Mouse (Mus musculus) hindbrain, embryonic 12.5 days (tissue): ENCODE measurements around the gene Grip1. TPM values are rescaled to one million over a fixed set of nuclear protein-coding genes. Genes with fewer than 3 reads are reported as not detected.

Source experiments
- ATAC-seq: fragments of 200-750 bp; cut with Nextera tagmentation; 2 replicates; pipeline ENCODE4 v1.8.0; 2017; ENCODE audit warnings: moderate TSS enrichment; ENCODE audit not compliant: low FRiP score
- H3K27ac ChIP-seq: fragments of 300-500 bp; sonication (generic); 2 replicates; pipeline ENCODE4 v1.5.1; 2016; ENCODE audit warnings: mild to moderate bottlenecking
- H3K27me3 ChIP-seq: fragments of 300-500 bp; sonication (generic); 2 replicates; pipeline ENCODE4 v1.6.1; 2016; ENCODE audit warnings: mild to moderate bottlenecking
- H3K36me3 ChIP-seq: fragments of 300-500 bp; sonication (generic); 2 replicates; pipeline ENCODE4 v1.6.1; 2016; ENCODE audit warnings: mild to moderate bottlenecking
- H3K4me1 ChIP-seq: fragments of 300-500 bp; sonication (generic); 2 replicates; pipeline ENCODE4 v1.6.1; 2016
- H3K4me2 ChIP-seq: fragments of 300-500 bp; sonication (generic); replicated peaks from 2 replicates; pipeline ENCODE4 v1.6.1; 2016; ENCODE audit warnings: mild to moderate bottlenecking
- H3K4me3 ChIP-seq: fragments of 300-500 bp; sonication (generic); 2 replicates; pipeline ENCODE4 v1.5.1; 2016; ENCODE audit warnings: mild to moderate bottlenecking
- H3K9ac ChIP-seq: fragments of 300-500 bp; sonication (generic); 2 replicates; pipeline ENCODE4 v1.6.1; 2016; ENCODE audit warnings: mild to moderate bottlenecking, moderate library complexity
- H3K9me3 ChIP-seq: fragments of 300-500 bp; sonication (generic); replicated peaks from 2 replicates; pipeline ENCODE4 v1.6.1; 2016; ENCODE audit warnings: mild to moderate bottlenecking
- WGBS: fragments of 180-500 bp; shearing (Covaris S2); methylation state at CpG from one replicate; pipeline ENCODE4 v1.1.7; 2016; 5-methylcytosine and 5-hydroxymethylcytosine counted together
- polyA plus RNA-seq: library from polyadenylated mRNA; unstranded; fragments of >200 nt; fragmentation: Nextera tagmentation; extraction: Ambion mirVana; gene quantifications from 2 replicates; pipeline ENCODE4 v1.2.1, GENCODE M21; 2016

Gene Grip1
- polyA plus RNA-seq, 1 experiment from 2014 or later = 15.7 TPM

DNA sequence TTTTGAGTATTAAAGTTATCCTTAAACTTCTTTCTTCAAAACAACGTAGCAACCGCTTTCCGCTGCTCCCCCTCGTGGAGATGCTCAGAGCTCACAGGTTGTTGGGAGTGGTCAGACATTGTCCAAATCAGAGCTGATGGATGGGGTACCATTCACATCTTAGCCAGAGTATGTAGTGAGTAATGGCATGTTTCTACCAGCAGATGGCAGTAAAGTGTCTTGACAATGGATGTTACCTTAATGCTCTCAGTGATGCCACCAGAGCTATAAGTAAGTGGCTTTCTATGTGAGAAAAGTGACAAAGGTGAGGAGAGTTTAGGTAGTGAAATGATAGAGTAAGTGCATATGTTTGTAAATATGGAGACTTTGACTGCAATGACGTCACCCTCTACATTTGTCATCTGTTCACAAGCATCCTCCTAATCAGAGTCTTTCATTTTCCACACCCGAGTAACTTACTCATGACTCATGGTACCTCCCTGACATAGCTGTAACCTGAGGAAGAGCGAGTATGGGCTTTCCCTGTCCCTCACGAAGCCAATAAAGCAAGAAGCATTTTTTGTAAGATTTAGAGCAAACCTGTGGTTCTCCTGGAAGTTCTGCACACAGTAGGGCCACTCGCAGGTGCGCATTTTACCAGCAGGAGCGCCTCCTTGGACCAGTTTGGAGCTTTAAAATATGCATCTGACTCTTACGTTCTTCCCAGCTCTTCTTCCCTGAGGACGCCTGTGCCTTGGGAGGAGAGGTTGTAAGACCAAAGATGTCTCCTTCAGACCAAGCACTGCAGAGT, 350.2 kb downstream of the Grip1 start:
- Histone ChIP-seq H3K4me3 (no peak overlapping the region), H3K9me3 (no peaks in the 10 kb centered on the region), H3K4me2 (no peak overlapping the region), H3K4me1 (peaks cover 20% of the 10 kb centered on the region), H3K27ac (no peak overlapping the region), H3K9ac (no peak overlapping the region), H3K27me3 (no peaks in the 10 kb centered on the region), H3K36me3 (no peaks in the 10 kb centered on the region)
- 64% methylated on average over 13 of the region's 13 CpGs for WGBS
- peak; percentile 61 for ATAC-seq

DNA sequence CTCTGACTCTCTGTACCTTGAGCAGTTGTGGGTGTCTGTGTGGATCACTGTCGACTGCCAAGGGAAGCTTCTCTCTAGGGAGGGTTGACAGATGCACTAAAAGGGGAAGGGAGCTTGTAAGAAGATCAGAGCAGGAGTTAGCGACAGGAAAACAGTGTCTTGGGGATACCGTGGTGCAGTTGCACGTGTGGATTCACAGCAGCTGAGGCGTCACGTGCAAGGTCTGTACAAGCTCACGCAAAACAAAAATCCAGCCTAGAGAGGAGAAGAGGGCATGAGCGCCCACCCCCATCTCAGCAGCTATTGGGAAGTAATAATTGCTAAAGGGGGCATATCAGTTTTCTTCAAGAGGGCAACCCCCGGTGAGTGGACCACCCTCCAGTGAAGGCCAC, 350.8 kb downstream of the Grip1 start:
- ATAC-seq = no peak
- H3K36me3 ChIP-seq = no peaks in the 10 kb centered on the region
- H3K4me2 ChIP-seq = no peak overlapping the region
- no peak overlapping the region for H3K27ac ChIP-seq
- WGBS = 82% methylated on average over 9 of the region's 9 CpGs
- no peak overlapping the region for H3K4me3 ChIP-seq
- no peak overlapping the region for H3K9ac ChIP-seq
- peaks cover 20% of the 10 kb centered on the region for H3K4me1 ChIP-seq
- no peaks in the 10 kb centered on the region for H3K9me3 ChIP-seq
- H3K27me3 ChIP-seq = no peaks in the 10 kb centered on the region

DNA sequence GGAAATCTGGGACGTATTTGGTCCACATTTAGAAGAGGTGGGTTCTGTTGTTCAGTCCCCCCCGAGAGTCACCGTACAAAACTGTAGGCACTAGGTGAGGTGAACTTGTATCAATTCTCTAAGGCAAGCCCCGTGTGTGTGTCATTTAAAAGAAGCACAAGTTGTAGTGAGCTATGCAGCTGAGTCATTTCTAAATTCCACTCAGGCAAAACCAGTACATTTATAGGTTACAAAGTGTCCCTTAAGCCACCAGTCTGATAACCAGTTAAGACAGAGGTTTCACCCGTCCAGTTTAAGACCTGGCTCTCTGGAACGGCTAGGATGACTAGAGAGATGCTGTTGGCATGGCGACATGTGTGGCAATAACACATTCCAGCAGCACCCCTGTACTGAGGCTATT, 351.5 kb downstream of the Grip1 start:
- no peaks in the 10 kb centered on the region for H3K27me3 ChIP-seq
- H3K4me1 ChIP-seq = peaks cover 20% of the 10 kb centered on the region
- ATAC-seq = no peak
- H3K27ac ChIP-seq = no peak overlapping the region
- no peaks in the 10 kb centered on the region for H3K36me3 ChIP-seq
- no peaks in the 10 kb centered on the region for H3K9me3 ChIP-seq
- WGBS = 86% methylated on average over 7 of the region's 7 CpGs
- no peak overlapping the region for H3K4me3 ChIP-seq
- no peak overlapping the region for H3K4me2 ChIP-seq
- H3K9ac ChIP-seq = no peak overlapping the region

DNA sequence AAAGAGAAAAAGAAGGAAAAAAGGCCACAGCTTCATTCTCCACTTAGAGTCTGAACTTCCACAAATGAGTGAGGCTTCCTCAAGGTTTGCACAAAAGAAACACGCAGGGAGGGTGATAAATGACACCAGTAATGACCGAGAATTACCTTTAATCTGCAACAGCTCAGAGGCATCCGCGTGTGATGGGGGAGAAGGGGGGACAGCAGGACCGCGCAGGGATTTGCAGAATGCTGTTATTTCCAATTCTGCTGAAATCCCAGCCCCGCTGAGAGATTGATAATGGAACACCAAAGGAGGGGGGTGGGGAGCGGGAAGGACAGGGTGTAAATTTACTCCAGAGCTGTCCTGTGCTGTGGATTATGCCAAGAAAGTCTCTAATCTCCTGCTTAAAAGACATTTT, 352.5 kb downstream of the Grip1 start:
- Histone ChIP-seq H3K36me3 (no peaks in the 10 kb centered on the region), H3K27ac (peak overlapping the region; percentile 64), H3K4me3 (no peak overlapping the region), H3K4me1 (peaks cover 20% of the 10 kb centered on the region), H3K9me3 (no peaks in the 10 kb centered on the region), H3K9ac (no peak overlapping the region), H3K27me3 (no peaks in the 10 kb centered on the region), H3K4me2 (no peak overlapping the region)
- ATAC-seq = no peak
- WGBS = 50% methylated on average over 8 of the region's 8 CpGs

DNA sequence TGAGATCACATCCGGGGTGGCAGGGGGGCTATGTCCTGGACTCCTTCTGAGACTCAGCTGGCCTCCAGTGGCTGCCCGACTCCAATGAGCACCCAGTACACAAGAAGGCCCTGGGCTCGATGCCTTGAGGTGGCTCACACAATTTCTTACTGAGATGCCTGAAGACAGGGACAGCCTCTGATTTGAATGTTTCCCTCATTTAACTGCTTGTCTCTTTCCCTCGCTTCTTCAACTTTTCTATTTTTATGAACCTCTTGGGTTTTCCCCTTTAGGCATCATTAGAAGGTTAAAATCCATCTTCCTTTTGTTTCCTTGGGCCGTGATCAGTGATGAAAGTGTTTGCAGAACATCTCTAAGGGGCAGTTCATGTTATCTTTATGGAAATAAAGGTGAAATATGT, 354.8 kb downstream of the Grip1 start:
- no peaks in the 10 kb centered on the region for H3K36me3 ChIP-seq
- ATAC-seq = no peak
- WGBS = 93% methylated on average over 5 of the region's 5 CpGs

DNA sequence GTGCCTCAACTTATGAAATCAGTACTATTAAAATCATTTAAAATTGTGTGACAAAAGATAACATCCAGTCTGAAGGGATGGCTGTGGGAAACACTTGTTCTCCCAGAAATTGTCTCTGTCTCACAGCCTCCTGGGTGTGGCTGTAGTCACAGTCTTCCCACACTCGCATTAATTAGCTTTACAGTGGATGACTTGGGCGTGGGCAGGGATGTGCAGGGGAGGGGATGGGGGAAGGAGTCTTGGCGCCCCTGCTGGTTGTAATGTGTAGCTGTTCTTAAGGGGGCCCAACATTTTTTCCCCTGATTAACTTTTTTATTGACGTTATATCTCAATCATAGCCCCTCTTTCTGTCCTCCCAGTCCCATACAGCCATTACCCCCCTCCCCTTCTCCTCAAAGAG, 360.5 kb downstream of the Grip1 start:
- no peaks in the 10 kb centered on the region for H3K9me3 ChIP-seq
- no peak overlapping the region for H3K4me2 ChIP-seq
- H3K27ac ChIP-seq = no peak overlapping the region
- no peak overlapping the region for H3K4me3 ChIP-seq
- H3K27me3 ChIP-seq = no peaks in the 10 kb centered on the region
- no peak for ATAC-seq
- H3K4me1 ChIP-seq = peaks cover 14% of the 10 kb centered on the region
- WGBS = 80% methylated on average over 4 of the region's 4 CpGs
- no peaks in the 10 kb centered on the region for H3K36me3 ChIP-seq
- no peak overlapping the region for H3K9ac ChIP-seq

More for the DNA sequence above, 354.8 kb downstream of the Grip1 start:
- peaks cover 20% of the 10 kb centered on the region for H3K4me1 ChIP-seq
- no peak overlapping the region for H3K4me2 ChIP-seq
- no peak overlapping the region for H3K9ac ChIP-seq
- H3K27me3 ChIP-seq = no peaks in the 10 kb centered on the region
- no peak overlapping the region for H3K27ac ChIP-seq
- no peaks in the 10 kb centered on the region for H3K9me3 ChIP-seq
- no peak overlapping the region for H3K4me3 ChIP-seq

DNA sequence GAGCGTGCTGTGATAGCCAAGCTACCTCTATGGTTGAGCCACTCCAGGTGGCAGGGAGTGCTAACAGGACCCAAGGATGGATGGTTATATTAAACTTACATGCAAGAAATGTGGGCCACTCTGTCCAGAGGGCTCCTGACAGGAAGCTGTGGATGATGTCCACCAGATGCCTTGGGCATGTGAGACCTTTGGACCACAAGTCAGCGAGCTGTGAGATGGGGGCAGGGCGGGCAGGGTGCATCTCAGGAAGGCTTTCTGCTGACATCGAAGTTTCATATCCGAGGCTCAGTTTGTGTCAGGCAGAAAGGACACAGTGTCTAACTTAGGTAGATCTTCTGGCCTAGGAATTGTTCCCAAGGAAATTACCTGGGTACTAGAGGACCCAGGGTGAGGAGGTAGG, 362.4 kb downstream of the Grip1 start:
- H3K4me2 ChIP-seq = no peak overlapping the region
- 56% methylated on average over 5 of the region's 5 CpGs for WGBS

DNA sequence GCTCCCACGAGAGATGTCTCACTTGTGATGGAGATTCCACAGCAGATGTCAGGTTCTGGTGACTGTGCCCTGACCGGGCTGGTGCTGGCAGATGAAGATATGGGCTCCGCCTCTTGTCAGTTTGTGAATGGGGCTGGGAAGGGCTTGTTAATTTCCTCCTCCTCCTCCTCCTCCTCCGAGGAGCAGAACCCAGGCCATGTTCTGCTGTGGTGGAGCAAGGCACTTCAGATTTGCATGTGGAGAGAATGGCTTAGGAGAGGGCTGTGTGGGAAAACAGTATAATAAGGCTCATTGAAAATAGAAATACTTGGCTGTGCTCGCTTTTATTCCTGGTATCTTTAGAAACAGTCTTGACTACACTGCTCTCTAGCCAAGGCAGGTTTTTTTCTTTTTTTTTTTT, 364.8 kb downstream of the Grip1 start:
- peak overlapping the region; percentile 94; the same call in 1 of the 2 replicates for H3K27ac ChIP-seq
- H3K9ac ChIP-seq = 0 out of 2 replicates have a peak overlapping the region, but pooled peaks have one; percentile 9
- H3K27me3 ChIP-seq = no peaks in the 10 kb centered on the region
- H3K36me3 ChIP-seq = no peaks in the 10 kb centered on the region
- no peak overlapping the region for H3K4me3 ChIP-seq
- peak; percentile 66 for ATAC-seq
- H3K4me1 ChIP-seq = peaks cover 32% of the 10 kb centered on the region
- H3K4me2 ChIP-seq = 0 out of 2 replicates have a peak overlapping the region, but pooled peaks have one; percentile 56
- H3K9me3 ChIP-seq = no peaks in the 10 kb centered on the region
- 36% methylated on average over 5 of the region's 5 CpGs for WGBS

More for the DNA sequence above, 362.4 kb downstream of the Grip1 start:
- no peak overlapping the region for H3K27ac ChIP-seq
- no peak for ATAC-seq
- H3K9me3 ChIP-seq = no peaks in the 10 kb centered on the region
- no peaks in the 10 kb centered on the region for H3K27me3 ChIP-seq
- H3K4me3 ChIP-seq = no peak overlapping the region
- peaks cover 27% of the 10 kb centered on the region for H3K4me1 ChIP-seq
- H3K9ac ChIP-seq = no peak overlapping the region
- H3K36me3 ChIP-seq = no peaks in the 10 kb centered on the region

DNA sequence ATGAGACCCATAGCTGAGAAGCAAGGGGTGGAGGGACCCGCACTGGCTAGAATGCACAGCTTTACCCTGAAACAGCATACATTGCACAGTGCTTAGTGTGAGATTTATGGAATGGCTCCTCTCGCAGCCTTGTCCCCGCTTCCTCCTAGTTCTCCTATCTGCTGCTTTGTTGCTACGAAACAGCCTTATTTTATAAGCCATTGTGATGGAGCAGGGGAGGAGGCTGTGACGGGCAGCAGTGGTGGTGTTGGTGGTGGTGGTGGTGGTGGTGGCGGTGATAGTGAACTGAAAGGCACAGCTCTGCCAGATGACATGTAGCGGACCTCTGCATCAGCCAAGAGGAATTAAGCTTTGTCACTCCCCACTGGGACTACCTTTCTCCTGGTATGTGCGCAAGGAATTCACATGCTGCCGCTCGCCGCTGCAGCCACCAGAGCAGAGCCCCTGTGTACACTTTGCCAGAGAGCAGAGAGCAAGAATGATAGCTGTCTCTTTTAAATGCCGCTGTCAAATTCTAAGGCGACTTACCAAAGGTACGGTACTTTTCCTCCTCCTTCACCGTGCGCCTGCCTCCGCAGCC, 365.6 kb downstream of the Grip1 start:
- H3K27me3 ChIP-seq = no peaks in the 10 kb centered on the region

DNA sequence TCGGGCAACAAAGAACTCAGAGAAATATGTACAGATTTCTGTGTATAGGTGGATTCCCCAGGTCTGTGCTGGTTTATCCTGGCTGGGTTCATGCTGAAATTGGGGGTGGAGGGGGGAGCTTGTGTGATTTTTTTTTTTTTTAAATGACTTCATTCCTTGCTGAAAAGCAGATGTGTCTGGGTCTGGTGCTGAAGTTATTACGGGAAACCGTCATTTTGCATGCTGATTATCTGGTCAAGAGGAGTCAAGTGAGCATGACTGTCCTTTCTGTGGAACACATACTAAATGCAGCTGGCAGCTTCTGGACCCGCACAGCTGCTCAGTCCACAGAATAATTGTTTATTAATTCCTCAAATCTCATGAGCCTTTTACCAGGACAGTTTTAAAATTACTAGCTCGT, 366.1 kb downstream of the Grip1 start:
- H3K9me3 ChIP-seq = no peaks in the 10 kb centered on the region
- H3K4me1 ChIP-seq = peaks cover 42% of the 10 kb centered on the region
- no peaks in the 10 kb centered on the region for H3K36me3 ChIP-seq
- H3K27me3 ChIP-seq = no peaks in the 10 kb centered on the region
- peak overlapping the region; percentile 56 for H3K9ac ChIP-seq
- H3K27ac ChIP-seq = peak overlapping the region; percentile 94
- H3K4me3 ChIP-seq = peak overlapping the region; percentile 32
- H3K4me2 ChIP-seq = peak overlapping the region; percentile 56
- peak; percentile 39 for ATAC-seq
- 21% methylated on average over 5 of the region's 5 CpGs for WGBS

More for the DNA sequence above, 365.6 kb downstream of the Grip1 start:
- H3K4me1 ChIP-seq = peaks cover 38% of the 10 kb centered on the region
- peak overlapping the region; percentile 32 for H3K4me3 ChIP-seq
- H3K9ac ChIP-seq = peak overlapping the region; percentile 56
- H3K4me2 ChIP-seq = peak overlapping the region; percentile 56
- H3K36me3 ChIP-seq = no peaks in the 10 kb centered on the region
- peak; percentile 66 for ATAC-seq
- 22% methylated on average over 17 of the region's 17 CpGs for WGBS
- H3K27ac ChIP-seq = peak overlapping the region; percentile 94
- no peaks in the 10 kb centered on the region for H3K9me3 ChIP-seq

DNA sequence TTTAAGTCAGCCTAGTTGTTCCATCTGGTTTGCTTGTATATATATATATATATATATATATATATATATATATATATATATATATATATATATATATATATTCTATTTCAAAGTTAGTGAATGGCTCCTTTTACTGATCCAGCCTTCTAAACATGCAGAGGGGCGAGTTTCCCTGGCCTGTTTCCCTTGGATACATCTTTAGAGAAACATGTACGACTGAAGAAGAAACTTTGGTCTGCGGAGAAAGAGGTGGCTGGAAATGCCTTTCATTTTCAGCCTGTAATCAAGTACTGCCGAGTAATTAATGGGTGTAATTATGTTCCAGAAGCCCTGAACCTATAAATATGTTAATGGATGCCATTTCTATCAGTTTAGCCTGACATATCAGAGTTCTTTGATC, 366.8 kb downstream of the Grip1 start:
- no peaks in the 10 kb centered on the region for H3K36me3 ChIP-seq
- peak overlapping the region; percentile 38 for H3K4me2 ChIP-seq
- no peaks in the 10 kb centered on the region for H3K27me3 ChIP-seq
- H3K4me3 ChIP-seq = no peak overlapping the region
- peaks cover 45% of the 10 kb centered on the region for H3K4me1 ChIP-seq
- no peak overlapping the region; the same call in 1 of the 2 replicates for H3K27ac ChIP-seq
- H3K9ac ChIP-seq = no peak overlapping the region
- ATAC-seq = no peak
- WGBS = 37% methylated on average over 4 of the region's 4 CpGs
- no peaks in the 10 kb centered on the region for H3K9me3 ChIP-seq

DNA sequence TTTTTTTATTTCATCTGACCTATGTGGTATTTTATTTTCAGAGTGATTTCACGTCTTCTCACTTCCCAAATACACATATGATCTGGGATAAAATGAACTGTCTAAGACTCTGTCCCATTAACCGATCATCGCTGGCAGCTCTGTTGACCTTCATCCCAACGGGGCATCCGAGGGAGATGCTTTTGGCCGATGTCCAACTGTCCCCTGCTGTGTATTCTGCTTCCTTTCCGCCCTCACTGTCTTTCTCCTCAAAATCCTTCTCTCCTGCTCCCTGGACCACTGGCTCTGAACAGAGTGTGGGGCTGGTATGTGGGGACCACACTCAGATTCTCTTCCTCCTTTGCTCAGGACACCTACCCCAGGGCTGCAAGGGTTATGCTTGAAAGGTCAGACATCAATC, 370.1 kb downstream of the Grip1 start:
- H3K9ac ChIP-seq = no peak overlapping the region
- no peaks in the 10 kb centered on the region for H3K36me3 ChIP-seq
- no peak overlapping the region for H3K4me3 ChIP-seq
- no peak for ATAC-seq
- 35% methylated on average over 7 of the region's 7 CpGs for WGBS
- H3K4me1 ChIP-seq = peaks cover 42% of the 10 kb centered on the region
- H3K27me3 ChIP-seq = no peaks in the 10 kb centered on the region
- no peaks in the 10 kb centered on the region for H3K9me3 ChIP-seq
- H3K27ac ChIP-seq = peak overlapping the region; percentile 76
- H3K4me2 ChIP-seq = no peak overlapping the region
